Mouse (Mus musculus) cortical plate, adult 2 months (tissue): ENCODE results near the gene Alg9. TPM values are rescaled to one million over a fixed set of nuclear protein-coding genes. Genes with fewer than 3 reads are reported as not detected.

Experiments used
- H3K27ac ChIP-seq: fragments of 200-500 bp; 2 replicates; pipeline ENCODE4 v1.5.1; 2012; ENCODE audit warnings: low read length, control low read depth, inconsistent platforms; ENCODE audit not compliant: insufficient read depth
- H3K4me1 ChIP-seq: fragments of 200-500 bp; 2 replicates; pipeline ENCODE4 v1.6.1; 2011; ENCODE audit warnings: low read length; ENCODE audit not compliant: control insufficient read depth, insufficient read depth
- H3K4me3 ChIP-seq: fragments of 200-500 bp; 2 replicates; pipeline ENCODE4 v1.5.1; 2011; ENCODE audit warnings: mild to moderate bottlenecking, low read length, control low read depth; ENCODE audit not compliant: insufficient read depth
- CTCF ChIP-seq: fragments of 200-500 bp; IDR thresholded peaks from 2 replicates; pipeline ENCODE4 v1.5.1; 2011; ENCODE audit warnings: mild to moderate bottlenecking, control low read depth, low read length; ENCODE audit not compliant: insufficient read depth; ENCODE audit errors: extremely low read depth
- POLR2A ChIP-seq: fragments of 200-500 bp; IDR thresholded peaks from 2 replicates; pipeline ENCODE4 v1.6.1; 2011; ENCODE audit warnings: mild to moderate bottlenecking, low read length, control low read depth; ENCODE audit not compliant: insufficient read depth; ENCODE audit errors: extremely low read depth
- polyA plus RNA-seq: library from polyadenylated mRNA; depleted of rRNA; stranded (reverse); fragments of >200 nt; gene quantifications from 2 replicates; pipeline ENCODE4 v1.2.3, GENCODE M21; 2012

The Alg9 gene
- polyA plus RNA-seq, 1 experiment, result 22.2 TPM

GRCm38 (mm10) chr9:50740867-50741784 is 33.7 kb upstream of the Alg9 start:
- Histone ChIP-seq H3K4me1 (no peaks in the 10 kb centered on the region; the same call in 1 of the 2 replicates), H3K4me3 (no peak overlapping the region), H3K27ac (no peak overlapping the region)
- TF ChIP-seq CTCF, result no peak

DNA sequence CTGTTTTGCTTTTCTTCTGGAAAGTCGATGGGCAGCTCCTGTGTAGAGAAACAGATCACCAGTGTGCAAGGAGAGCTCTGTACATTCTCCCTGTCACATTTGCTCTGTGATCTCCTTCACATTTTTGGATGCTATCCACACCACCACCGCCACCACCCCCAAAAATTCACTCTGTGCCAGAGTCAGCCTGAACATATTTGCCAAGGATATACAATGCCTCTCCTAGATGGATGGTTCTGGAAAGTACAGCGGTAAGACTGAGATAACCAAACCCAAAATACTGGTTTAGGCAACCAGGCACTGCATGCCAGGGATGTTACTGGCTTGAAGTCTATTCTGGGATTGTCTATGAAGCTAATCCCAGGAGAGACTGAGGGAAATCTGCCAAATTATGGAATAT is 32.6 kb upstream of the Alg9 start:
- H3K4me3 ChIP-seq, result no peak overlapping the region
- no peak overlapping the region for H3K27ac ChIP-seq
- TF ChIP-seq POLR2A (no peak), CTCF (no peak)
- no peaks in the 10 kb centered on the region; the same call in 1 of the 2 replicates for H3K4me1 ChIP-seq

DNA sequence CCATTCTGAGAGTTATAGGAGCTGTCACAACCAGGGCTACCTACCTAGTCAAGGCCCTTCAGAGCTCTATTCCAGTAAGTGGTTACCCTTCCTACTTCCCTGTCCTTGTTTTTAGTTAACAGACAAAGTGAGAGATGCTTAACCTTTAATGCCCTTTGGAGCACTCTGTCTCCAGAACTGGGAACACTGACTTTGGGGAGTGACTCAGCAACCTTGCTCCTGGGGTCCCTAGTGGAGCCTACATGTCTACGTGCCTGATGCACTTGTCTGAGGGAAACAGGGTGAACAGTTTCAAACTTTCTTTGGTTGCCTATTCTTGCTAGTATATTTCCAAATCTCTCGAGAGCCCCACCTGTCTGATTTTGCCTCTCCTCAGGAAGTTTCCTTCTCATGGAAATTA is 32.1 kb upstream of the Alg9 start:
- H3K4me1 ChIP-seq, result no peaks in the 10 kb centered on the region; the same call in 1 of the 2 replicates
- no peak for TF ChIP-seq CTCF
- no peak for TF ChIP-seq POLR2A
- no peak overlapping the region for H3K27ac ChIP-seq
- H3K4me3 ChIP-seq, result no peak overlapping the region

GRCm38 (mm10) chr9:50745806-50746205 is 29.0 kb upstream of the Alg9 start:
- Histone ChIP-seq H3K4me3 (peak overlapping the region; percentile 60), H3K4me1 (no peaks in the 10 kb centered on the region; the same call in 1 of the 2 replicates), H3K27ac (no peak overlapping the region)
- no peak for TF ChIP-seq POLR2A
- TF ChIP-seq CTCF, result no peak

DNA sequence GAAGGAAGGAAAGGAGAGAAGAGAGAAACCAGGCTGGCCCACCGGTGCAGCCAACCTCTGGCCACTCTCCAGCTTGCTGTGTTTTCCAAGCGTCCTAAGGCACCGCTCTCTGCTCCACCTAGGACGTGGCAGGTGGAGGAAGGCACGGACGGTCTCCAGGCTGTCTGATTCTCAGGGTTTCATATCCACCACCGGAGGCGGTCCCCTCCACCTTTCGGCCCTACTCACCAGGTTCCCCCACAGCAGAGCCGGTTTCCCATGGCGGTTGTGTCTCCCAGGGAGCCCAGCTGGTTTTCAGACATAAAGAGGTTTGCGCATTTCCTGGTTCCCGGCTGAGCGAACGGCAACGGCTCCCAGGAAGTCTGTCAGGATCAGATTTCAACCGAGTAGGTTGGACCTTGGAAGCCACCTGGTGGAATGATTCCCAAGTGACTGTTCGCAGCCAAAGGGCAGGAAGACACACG is 28.6 kb upstream of the Alg9 start, which contains the start of gene 2310030G06Rik:
Gene 2310030G06Rik, minus strand, starts transcription at position 323 of the 464 bp plus-strand sequence.
- TF ChIP-seq POLR2A (no peak), CTCF (no peak)
- H3K27ac ChIP-seq, result no peak within 1 kb of the TSS

DNA sequence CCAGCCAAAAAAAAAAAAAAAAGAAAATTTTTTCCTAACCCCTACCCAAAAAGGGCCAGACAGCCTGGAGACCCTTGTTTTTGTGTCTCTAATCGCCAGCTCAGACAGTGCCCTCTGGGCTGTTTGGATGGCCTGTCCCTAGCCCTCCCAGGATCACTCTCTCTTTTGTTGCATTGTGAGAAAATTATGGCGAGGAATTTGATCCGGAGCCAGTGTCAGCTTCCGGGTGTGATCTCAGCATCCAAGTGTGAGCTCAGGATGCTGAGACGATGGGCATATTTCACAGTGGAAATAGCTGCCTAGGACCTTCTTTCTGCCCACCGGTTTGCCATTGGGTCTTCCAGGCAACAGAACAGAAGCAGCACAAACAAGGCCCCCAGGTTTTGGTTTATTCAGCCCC is 24.1 kb upstream of the Alg9 start:
- peaks cover 4% of the 10 kb centered on the region; the same call in 1 of the 2 replicates for H3K4me1 ChIP-seq
- no peak overlapping the region for H3K27ac ChIP-seq
- H3K4me3 ChIP-seq, result no peak overlapping the region
- TF ChIP-seq POLR2A, result no peak
- no peak for TF ChIP-seq CTCF

More for the DNA sequence above, 28.6 kb upstream of the Alg9 start, which contains the start of gene 2310030G06Rik:
- Histone ChIP-seq H3K4me1 (no peaks in the 10 kb centered on the region; the same call in 1 of the 2 replicates), H3K4me3 (peak within 1 kb of the TSS; percentile 60)

DNA sequence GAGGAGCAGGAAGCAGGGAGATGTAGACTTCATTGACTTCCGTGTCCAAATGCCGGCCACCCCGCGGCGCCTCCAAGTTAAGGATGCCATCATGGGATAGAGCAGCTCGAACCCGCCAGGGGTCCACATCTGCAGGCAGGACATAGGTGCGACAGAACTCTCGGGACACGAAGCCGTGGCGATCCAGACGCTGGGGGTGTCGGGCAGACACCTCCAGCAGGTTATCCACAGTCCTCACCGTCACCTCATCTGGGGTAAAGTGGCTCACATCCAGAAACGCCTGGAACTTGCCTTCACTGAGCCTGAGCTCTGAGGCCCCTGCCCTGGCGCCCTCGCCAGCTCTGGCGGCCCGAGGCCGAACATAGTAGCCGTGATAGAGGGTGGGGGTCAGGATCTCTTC is 23.5 kb upstream of the Alg9 start, which contains the start of gene Cryab:
Gene Cryab, plus strand, starts transcription at position 3 of the 400 bp plus-strand sequence.
- Histone ChIP-seq H3K4me1 (peaks cover 4% of the 10 kb centered on the region; the same call in 1 of the 2 replicates), H3K4me3 (no peak within 1 kb of the TSS), H3K27ac (0 out of 2 replicates have a peak within 1 kb of the TSS, but pooled peaks have one; percentile 36)
- no peak for TF ChIP-seq POLR2A
- no peak for TF ChIP-seq CTCF

DNA sequence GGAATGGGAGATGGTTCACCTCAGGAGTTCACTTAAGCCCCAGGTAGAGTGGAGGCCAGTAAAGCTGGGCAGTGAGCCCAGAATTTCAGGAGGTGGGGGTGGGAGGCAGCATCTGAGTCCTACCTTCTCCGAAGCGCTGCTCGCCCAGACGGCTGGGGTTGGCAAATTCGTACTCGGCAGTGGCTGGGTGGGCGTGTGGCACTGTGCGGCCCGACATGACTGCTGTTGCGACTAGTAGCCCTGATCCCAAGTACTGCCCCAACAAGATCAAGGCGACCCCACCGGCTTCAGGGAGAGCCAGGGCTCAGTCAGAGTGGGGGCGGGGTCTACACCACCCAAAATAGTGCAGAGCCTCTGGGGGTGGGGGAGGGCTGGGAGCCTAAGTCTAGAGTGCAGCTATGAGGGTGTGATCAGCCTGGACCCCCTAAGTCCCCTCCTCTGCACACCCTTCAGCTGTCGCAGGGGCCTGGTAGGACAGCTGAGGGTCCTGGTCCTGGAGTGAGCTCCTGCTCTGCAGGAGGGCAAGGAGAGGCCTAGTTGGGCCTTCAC is 22.7 kb upstream of the Alg9 start, which contains the start of gene Hspb2:
Gene Hspb2, minus strand, starts transcription at position 301 of the 549 bp plus-strand sequence.
- no peak for TF ChIP-seq POLR2A
- no peak for TF ChIP-seq CTCF
- Histone ChIP-seq H3K27ac (peak within 1 kb of the TSS; percentile 89), H3K4me3 (peak within 1 kb of the TSS; percentile 43), H3K4me1 (peaks cover 4% of the 10 kb centered on the region; the same call in 1 of the 2 replicates)

- Histone ChIP-seq H3K4me1 (peaks cover 4% of the 10 kb centered on the region; the same call in 1 of the 2 replicates), H3K27ac (peak overlapping the region; percentile 89), H3K4me3 (peak overlapping the region; percentile 43)
- peak; percentile 61 for TF ChIP-seq POLR2A
- TF ChIP-seq CTCF, result no peak
These were observed 21.8 kb upstream of the Alg9 start for GRCm38 (mm10) chr9:50752784-50753615.
